Mouse (Mus musculus): Measurements from ENCODE around the gene Vil1.

Vil1 gene

DNA sequence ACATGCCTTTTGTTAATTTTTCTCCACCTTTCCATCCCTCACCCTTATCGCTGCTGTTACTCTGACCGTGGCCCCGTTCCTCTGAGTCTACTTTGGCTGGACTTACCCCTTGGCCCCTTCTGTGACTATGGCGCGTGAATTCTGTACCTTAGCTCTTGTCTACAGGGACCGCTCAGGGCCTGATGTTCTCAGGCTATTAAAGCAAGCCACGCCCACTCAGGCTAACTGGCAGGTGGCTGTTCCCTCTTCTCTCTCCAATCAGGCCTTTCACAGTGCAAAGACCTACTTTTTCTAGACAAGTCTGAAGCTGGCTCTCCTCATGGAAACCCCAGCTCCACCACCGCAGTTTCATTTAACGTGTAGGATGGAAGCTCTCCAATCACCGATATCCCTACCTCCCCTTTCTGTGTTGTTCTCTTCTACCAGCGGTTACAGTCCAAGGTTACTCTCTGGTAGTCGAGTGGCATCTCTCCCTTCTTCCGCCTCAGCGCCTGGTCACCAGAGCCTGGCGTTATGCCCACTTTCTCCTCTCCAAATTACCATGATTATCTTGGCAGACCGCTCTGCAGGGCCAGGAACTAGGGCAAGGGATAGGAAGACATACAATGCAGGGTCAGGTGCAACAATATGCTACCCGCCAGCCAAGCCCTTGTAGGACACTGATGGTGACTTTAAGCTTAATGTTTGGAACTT is 9.7 kb downstream of the Vil1 start:
- DNase-seq = no peak

DNA sequence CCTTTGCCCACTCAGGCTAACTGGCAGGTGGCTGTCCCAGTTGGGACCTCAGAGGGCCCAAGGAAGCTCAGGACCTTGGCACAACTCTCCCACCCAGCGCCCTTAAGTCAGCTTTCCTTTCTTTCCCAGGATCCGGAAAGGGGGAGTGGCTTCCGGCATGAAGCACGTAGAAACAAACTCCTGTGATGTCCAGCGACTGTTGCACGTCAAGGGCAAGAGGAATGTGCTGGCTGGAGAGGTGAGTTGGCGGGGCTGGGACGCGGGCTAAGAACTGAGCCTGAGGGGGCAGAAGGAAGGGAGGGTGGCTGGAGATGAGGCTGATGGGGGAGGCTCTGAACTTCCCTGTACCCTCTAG is 10.2 kb downstream of the Vil1 start:
- no peak for DNase-seq

DNA sequence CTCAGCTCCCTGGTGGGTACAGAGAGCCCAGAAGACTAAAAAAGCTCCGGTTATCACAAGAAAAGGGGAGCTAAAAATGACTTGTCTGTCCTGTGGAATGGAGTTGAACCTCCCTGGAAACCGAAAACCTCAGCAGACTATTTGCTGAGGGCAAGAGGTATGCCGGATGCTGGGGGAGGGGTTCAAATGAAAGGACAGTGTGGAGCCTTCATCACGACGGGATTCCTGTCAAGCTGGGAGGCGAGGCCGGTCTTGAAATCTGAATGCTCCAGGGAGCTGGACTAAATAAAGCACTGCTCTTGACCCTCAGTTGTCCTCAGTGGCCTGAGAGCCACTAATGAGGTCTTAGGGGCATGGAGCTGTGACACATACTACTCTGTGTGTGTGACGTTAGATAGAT is 14.0 kb downstream of the Vil1 start:
- DNase-seq = no peak

DNA sequence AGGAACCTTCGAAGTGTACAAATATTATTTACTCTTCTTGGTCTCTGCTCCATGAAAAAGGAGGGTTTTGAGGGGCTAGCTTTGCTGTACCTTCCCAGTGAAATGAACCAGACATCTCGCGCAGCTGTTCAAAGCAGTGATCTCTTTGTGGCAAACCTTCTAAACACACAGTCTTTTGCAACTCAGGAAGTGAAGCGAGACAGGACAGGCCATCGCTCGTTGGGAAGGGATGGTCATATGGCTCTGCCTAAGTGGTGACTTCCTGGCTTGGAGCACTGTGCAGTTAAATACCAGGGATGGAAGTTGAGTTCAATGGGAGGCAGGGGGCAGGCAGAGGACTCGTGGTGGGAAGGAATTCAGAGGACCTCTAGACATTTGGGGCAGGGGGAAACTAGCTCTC is 16.7 kb downstream of the Vil1 start:
- no peak for DNase-seq

DNA sequence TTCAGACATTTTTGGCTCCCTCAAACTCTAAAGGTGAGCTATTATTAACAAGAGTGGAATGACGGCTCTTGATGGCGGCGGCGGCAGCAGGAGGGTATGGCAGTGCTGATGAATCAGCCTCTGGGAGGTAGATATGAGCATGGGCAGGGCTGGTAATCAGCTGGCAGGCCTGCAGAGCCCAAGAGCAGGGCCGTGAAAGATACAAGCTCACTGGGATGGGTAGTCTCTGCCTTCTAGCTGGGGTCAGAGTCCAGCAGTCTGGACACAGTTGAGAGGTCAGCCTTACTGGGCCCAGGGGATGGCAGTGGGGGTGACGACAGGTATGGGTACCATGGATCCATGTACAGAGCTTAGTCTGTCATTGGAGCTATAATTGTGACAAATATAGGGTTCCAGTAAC is 24.0 kb downstream of the Vil1 start:
- DNase-seq = no peak

DNA sequence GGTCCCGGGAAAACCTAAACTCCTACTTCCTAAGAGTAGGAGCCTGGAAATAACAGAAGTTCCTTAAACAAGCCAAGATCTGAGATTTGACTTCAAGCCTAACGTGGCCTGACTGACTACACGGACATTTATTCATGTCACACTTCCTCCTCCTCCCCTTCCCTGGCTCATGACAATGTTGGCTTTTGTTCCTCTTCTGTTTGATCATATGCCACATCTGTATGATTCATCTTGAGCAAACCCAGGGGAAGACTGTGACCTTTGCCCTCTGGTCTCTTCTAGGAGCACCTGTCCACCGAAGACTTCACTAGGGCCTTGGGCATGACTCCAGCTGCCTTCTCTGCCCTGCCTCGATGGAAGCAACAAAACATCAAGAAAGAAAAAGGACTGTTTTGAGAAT is 25.4 kb downstream of the Vil1 start:
- no peak for DNase-seq

DNA sequence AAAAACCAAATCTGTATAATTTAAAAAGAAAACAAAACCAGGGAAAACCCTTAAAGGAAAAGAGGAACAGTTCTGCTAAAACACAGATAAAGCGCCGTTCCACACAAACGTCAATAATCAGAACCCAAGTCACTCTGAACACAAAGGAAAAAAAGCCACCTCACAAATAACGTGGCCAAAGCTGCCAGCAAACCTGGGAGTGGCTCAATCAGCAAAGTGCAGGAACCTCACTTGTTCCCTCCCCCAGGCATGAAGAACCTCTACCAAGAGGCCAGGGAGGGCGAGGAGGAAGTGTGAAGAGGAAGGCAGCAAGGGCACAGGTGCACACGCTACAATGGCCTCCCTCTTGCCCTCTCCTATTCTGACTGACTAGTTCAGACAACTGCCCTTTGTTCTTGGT is 26.4 kb downstream of the Vil1 start:
- peak; percentile 9 to 14 for DNase-seq

DNA sequence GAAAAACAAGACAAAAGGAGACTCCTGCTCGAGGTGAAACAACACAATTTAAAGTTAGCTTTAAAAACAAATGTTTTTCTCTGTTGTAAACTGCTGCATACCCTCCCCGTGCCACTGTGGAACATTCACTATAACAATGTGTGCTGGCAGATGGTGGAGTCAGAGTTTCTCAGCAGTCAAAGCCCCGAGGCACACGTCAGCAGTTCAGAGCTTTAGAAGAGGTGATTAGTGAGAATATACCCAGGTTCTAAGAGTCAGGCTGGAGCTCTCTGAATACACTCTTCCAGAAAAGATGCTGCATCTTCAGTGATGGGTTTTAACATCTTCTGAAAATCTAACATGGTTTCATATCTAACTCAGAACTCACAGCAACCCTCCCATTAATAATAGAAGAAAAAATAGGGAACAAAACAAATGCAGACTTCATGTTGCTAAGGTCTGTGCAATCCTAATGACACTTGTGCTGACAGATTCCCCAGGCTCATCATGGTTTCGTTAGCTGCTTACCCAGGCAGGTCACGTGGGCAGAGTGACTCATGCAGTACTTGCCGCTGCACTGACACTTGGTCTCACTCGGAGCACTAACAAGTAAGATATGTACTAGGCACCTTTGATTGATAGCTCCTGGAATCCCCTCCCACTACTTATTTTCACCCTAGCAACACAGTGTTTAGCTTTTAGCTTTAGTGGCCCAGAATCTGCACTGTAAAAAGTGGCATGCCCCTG is 28.7 kb downstream of the Vil1 start:
- no peak for DNase-seq

DNA sequence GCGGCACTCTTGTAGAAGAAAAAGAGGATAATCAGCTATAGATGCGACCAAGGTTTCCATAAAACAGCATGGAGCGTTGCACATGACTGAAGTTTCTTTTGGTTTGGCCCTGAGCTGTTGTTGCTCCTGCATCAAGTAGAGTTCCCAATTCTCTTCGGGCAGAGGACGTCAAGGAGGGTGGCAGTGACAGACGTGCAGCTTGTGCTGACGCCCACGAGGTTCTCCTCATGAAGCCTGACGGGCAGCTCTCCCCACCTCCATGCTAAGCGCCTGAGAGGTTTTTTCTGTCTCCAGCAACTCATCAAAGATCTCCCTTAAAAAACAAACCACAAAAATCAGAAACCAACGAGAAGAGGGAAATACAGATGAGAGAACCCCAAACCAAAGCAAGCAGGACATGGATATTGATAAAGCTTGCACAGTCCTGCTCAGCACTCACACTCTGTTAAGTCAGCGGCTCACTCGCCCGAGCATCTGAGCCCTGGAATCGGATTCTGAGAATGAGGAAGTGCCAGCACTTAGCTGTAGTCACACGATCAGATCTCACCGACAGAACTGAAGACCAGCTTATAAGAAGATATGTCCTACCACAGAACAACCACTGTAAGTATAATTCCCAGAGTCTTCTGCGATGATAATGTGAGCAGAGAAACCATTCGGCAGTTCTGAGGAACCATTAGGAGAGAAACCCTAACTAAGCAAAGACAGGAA is 30.1 kb downstream of the Vil1 start:
- no peak for DNase-seq

DNA sequence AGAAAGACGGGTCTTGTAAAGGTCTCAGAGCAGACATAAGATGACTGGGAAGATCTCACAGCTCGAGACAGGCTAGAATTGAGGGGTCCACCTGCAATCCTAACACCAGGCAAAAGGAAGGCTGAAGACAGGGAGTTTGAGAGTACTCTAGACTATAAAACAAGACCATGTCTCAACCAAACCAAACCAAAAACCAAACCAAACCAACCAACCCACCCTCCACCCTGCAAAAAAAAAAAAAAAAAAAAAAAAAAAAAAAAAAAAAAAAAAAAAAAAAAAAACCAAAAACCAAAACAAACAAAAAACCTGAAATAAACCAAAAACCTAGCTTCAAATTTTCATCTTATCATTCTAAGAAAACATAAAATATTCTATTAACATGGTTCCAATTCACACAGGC is 35.4 kb downstream of the Vil1 start:
- no peak for DNase-seq

DNA sequence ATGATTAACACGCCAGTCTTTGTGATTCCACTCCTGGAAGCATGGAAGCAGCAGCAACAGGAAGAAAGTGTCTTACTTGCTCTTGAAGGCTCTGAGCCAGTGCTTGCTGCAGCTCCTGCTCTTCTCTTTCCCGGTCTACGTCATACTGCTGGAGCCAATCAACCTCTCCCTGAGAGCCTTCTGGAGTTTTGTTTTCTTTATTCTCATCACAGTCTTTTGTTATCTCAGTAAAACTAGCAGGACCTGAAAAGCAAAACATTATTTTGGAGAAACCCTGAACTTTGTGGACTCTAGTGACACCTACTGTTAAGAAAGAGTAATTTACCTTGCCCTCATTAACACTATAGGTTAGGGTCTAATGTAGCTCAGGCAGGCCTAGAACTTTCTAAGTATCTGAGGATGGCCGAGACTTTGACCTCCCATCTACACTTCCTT is 43.5 kb downstream of the Vil1 start:
- peak; percentile 16 to 29 for DNase-seq

DNA sequence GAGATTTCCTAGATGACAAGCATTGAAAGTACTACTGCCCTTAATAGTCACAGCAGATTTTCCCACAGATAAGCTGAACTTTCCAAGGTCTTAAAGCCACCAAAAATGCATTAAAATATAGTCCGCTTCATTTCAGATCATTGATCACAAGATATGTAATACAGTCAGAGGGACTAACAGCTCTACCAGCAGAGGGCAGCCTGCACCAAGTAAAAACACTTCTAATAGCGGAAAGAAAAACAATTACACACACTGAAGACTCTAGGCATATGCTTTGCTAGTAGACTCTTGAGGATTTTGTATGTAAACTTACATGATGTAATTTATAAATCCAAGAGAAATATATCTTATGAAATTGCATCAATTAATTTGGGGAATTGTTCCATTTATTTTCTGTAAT is 51.1 kb downstream of the Vil1 start:
- peak; percentile 30 to 49 for DNase-seq
